Comparison of ENCODE assay signal across 8 mouse cellular contexts in genomic region chr3:149381559-149382245, GRCm38 (mm10).
DNase-seq lines count a peak whose midpoint lies in the region; ATAC-seq and TF ChIP-seq lines count a peak whose summit lies in the region.

No protein-coding gene starts in this region.

- TF ChIP-seq CTCF in gastrocnemius, adult 2 months (IDR thresholded peaks at IDR 0.05): no peak

- H3K9me3 ChIP-seq in intestine, embryonic 16.5 days (ENCODE audit: control insufficient read depth, low read length): no peaks in the 10 kb centered on the region

- H3K4me2 ChIP-seq in intestine, embryonic 16.5 days (ENCODE audit: low read depth, low read length): no peak overlapping the region

- WGBS in intestine, embryonic 16.5 days: 65% methylated on average over 10 of the region's 10 CpGs

- H3K4me3 ChIP-seq in gastrocnemius, adult 2 months: 0 out of 2 replicates have a peak overlapping the region, but pooled peaks have one; percentile 9
- H3K4me3 ChIP-seq in intestine, embryonic 16.5 days (ENCODE audit: low read length): no peak overlapping the region

- DNase-seq in gastrocnemius, adult 2 months: peak; percentile 25
- no peak for DNase-seq in gastrocnemius, postnatal 25 days
- DNase-seq in NIH3T3 (ENCODE audit: low read depth): peak; percentile 70
- DNase-seq in fat pad, adult 2 months (ENCODE audit: extremely low read depth, low read depth, low spot score): peak; percentile 68
- DNase-seq in left cerebral cortex, adult 18-20 months (ENCODE audit: low spot score in 2 of 2): peak; percentile 22 to 62
- DNase-seq in right cerebral cortex, postnatal 10 days (ENCODE audit: low spot score in 2 of 2): peak; percentile 66 to 67
- no peak for DNase-seq in thymus, postnatal 36 days

- H3K27me3 ChIP-seq in intestine, embryonic 16.5 days (replicated peaks; ENCODE audit: control insufficient read depth, insufficient read depth, low read length): no peaks in the 10 kb centered on the region

- no peak overlapping the region for H3K9ac ChIP-seq in intestine, embryonic 16.5 days (ENCODE audit: low read depth, low read length)

- intact Hi-C loops in gastrocnemius, adult 2 months (cut with DNase I): no loop called here

- no peak overlapping the region for H3K27ac ChIP-seq in gastrocnemius, adult 2 months
- H3K27ac ChIP-seq in intestine, embryonic 16.5 days (ENCODE audit: low read length): no peak overlapping the region

- no peaks in the 10 kb centered on the region for H3K4me1 ChIP-seq in intestine, embryonic 16.5 days (ENCODE audit: control insufficient read depth, insufficient read depth, low read length)

- no peak for ATAC-seq in intestine, embryonic 16.5 days

- no peaks in the 10 kb centered on the region for H3K36me3 ChIP-seq in intestine, embryonic 16.5 days (ENCODE audit: control insufficient read depth, insufficient read depth, low read length)

Comparison
In these comparisons a context has a peak if more than half of its experiments do, and no peak if none do; other contexts are left out.
1. DNase-seq: peak in gastrocnemius, adult 2 months (single experiment), NIH3T3 (single experiment), fat pad, adult 2 months (single experiment), left cerebral cortex, adult 18-20 months (2 of 2) and right cerebral cortex, postnatal 10 days (2 of 2); none in gastrocnemius, postnatal 25 days (single experiment) and thymus, postnatal 36 days (0 of 2).